Mouse (Mus musculus) myocyte (in vitro differentiated cells): ENCODE data around the gene Sel1l. TPM values are rescaled to one million over a fixed set of nuclear protein-coding genes. Genes with fewer than 3 reads are reported as not detected.
A peak's percentile ranks its signal among the peaks of the same experiment; 100 is the strongest.

Experiments used
- H3K27me3 ChIP-seq: one replicate; pipeline ENCODE4 v1.6.1; 2011; ENCODE audit not compliant: control insufficient read depth, insufficient read depth, insufficient read length
- H3K36me3 ChIP-seq: one replicate; pipeline ENCODE4 v1.6.1; 2011; ENCODE audit not compliant: control insufficient read depth, insufficient read depth
- H3K4me2 ChIP-seq: one replicate; pipeline ENCODE4 v1.6.1; 2011; ENCODE audit warnings: low read depth, control low read depth
- H3K4me3 ChIP-seq: one replicate; pipeline ENCODE4 v1.5.1; 2011; ENCODE audit warnings: mild to moderate bottlenecking, control low read depth, moderate library complexity
- H3K79me2 ChIP-seq: one replicate; pipeline ENCODE4 v1.6.1; 2011; ENCODE audit not compliant: control insufficient read depth, insufficient read depth
- H3ac ChIP-seq: one replicate; pipeline ENCODE4 v1.6.1; 2011; ENCODE audit not compliant: control insufficient read depth, insufficient read length
- CEBPB ChIP-seq: IDR thresholded peaks from 2 replicates; pipeline ENCODE4 v1.6.1; 2011; ENCODE audit warnings: mild to moderate bottlenecking, moderate library complexity; ENCODE audit not compliant: poor library complexity, insufficient read depth, severe bottlenecking
- E2F4 ChIP-seq: IDR thresholded peaks from one replicate; pipeline ENCODE4 v1.6.1; 2011; ENCODE audit warnings: mild to moderate bottlenecking, control low read depth, moderate library complexity; ENCODE audit not compliant: insufficient read depth
- MAX ChIP-seq: IDR thresholded peaks from one replicate; pipeline ENCODE4 v1.6.1; 2011; ENCODE audit warnings: low read depth, mild to moderate bottlenecking, control low read depth
- MYOD1 ChIP-seq, 3 experiments: IDR thresholded peaks; one replicate each; pipeline ENCODE4 v1.6.1; 2011; ENCODE audit warnings: control low read depth in 2 of 3, low read depth in 2 of 3, mild to moderate bottlenecking in 2 of 3, moderate library complexity in 1 of 3; ENCODE audit not compliant: insufficient read length in 2 of 3, control insufficient read depth in 1 of 3
- MYOG ChIP-seq, 3 experiments: IDR thresholded peaks; one replicate each; pipeline ENCODE4 v1.6.1; 2011; ENCODE audit warnings: control low read depth in 2 of 3, low read depth in 2 of 3, mild to moderate bottlenecking in 2 of 3; ENCODE audit not compliant: insufficient read length in 2 of 3, control insufficient read depth in 1 of 3, insufficient read depth in 1 of 3
- POLR2A ChIP-seq: IDR thresholded peaks from one replicate; pipeline ENCODE4 v1.6.1; 2011; ENCODE audit warnings: low read depth, mild to moderate bottlenecking, control low read depth, moderate library complexity; ENCODE audit not compliant: insufficient read length
- POLR2AphosphoS2 ChIP-seq: IDR thresholded peaks from one replicate; pipeline ENCODE4 v1.6.1; 2011; ENCODE audit warnings: low read depth, control low read depth; ENCODE audit not compliant: insufficient read length
- REST ChIP-seq: IDR thresholded peaks from one replicate; pipeline ENCODE4 v1.6.1; 2011; ENCODE audit warnings: mild to moderate bottlenecking, control low read depth, moderate library complexity; ENCODE audit not compliant: insufficient read depth, insufficient read length
- SRF ChIP-seq: IDR thresholded peaks from one replicate; pipeline ENCODE4 v1.6.1; 2011; ENCODE audit warnings: low read depth; ENCODE audit not compliant: control insufficient read depth, insufficient read length
- TCF12 ChIP-seq: IDR thresholded peaks from one replicate; pipeline ENCODE4 v1.6.1; 2011; ENCODE audit warnings: mild to moderate bottlenecking, control low read depth; ENCODE audit not compliant: poor library complexity, insufficient read depth, severe bottlenecking
- TCF3 ChIP-seq: IDR thresholded peaks from one replicate; pipeline ENCODE4 v1.6.1; 2011; ENCODE audit warnings: low read depth, control low read depth; ENCODE audit not compliant: insufficient read length
- USF1 ChIP-seq: IDR thresholded peaks from one replicate; pipeline ENCODE4 v1.6.1; 2011; ENCODE audit warnings: low read depth, mild to moderate bottlenecking, control low read depth, moderate library complexity
- polyA plus RNA-seq: library from polyadenylated mRNA; unstranded; fragments of >200 nt; fragmentation: generic; extraction: Trizol; gene quantifications from one replicate; pipeline ENCODE4 v1.2.1, GENCODE M21; 2012; ENCODE audit warnings: missing spikeins

The Sel1l gene
- polyA plus RNA-seq, 1 experiment = 54.2 TPM

DNA sequence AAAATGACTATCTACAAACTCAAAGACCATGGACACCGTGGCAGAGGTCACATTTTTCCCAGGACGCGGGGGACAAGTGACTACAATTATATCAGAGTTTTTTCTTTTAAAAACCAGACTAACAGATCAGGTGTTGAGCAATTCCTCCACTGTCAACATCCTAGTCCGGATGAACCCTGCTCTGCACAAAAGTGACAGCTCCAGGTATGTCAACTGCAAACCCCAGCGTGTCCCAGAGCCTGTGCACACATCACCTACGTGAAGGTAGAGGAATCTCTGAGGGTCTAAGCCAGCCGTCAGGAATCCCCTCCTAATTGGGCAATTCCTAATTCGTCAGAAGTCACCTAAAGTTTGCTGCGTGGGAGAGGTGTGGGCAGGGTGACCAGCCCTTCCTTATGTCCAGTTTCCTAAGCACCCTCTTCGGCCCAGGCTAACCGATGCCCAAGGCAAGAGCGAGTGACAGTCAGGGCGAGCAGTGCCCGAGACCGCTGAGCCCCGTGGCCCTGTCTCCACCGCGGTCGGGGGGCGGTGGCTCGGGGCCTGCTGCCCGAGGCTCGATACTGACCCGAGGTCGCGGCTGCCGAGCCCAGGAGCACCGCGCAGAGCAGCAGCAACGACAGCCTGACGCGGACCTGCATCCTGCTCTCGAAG lies 438 bp downstream of the Sel1l start:
- Histone ChIP-seq H3K4me2 (peak overlapping the region; percentile 71), H3ac (peak overlapping the region; percentile 63), H3K36me3 (peaks cover 1% of the 10 kb centered on the region), H3K27me3 (no peaks in the 10 kb centered on the region), H3K79me2 (peaks cover 28% of the 10 kb centered on the region), H3K4me3 (peak overlapping the region; percentile 51)
- TF ChIP-seq MYOG (IDR thresholded peaks at IDR 0.05; ENCODE audit: control insufficient read depth in 1 of 3, insufficient read depth in 1 of 3, insufficient read length in 2 of 3, low read depth in 2 of 3) = peak in 1 of 3 experiments; percentile 40
- TF ChIP-seq MAX = no peak
- TF ChIP-seq MYOD1 (IDR thresholded peaks at IDR 0.05; ENCODE audit: control insufficient read depth in 1 of 3, insufficient read length in 2 of 3, low read depth in 2 of 3) = no peak

DNA sequence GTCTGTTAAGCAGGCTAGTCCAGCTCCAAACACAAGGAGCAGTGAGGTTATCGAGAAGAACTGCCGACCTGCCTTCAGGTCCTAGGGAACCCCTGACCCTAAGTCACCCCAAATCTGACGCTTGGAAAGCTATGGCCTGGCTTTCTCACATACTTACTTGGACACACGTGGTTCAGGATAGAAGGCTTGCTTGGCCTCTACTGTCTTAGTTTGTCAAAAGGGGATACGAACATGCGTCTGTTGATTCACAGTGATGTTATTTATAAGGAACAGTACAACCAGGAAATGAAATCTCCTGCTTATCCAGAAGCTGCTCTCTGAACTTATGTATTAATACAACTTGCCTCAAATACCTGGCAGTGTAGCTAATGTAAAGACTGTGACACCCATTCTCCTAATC lies 2.9 kb downstream of the Sel1l start:
- Histone ChIP-seq H3K79me2 (peaks cover 28% of the 10 kb centered on the region), H3ac (no peak overlapping the region), H3K27me3 (no peaks in the 10 kb centered on the region), H3K4me3 (peak overlapping the region; percentile 51), H3K4me2 (peak overlapping the region; percentile 30), H3K36me3 (peaks cover 10% of the 10 kb centered on the region)
- TF ChIP-seq E2F4 = no peak
- no peak for TF ChIP-seq TCF3
- TF ChIP-seq REST = no peak
- no peak for TF ChIP-seq MYOD1 (IDR thresholded peaks at IDR 0.05; ENCODE audit: control insufficient read depth in 1 of 3, insufficient read length in 2 of 3, low read depth in 2 of 3)

DNA sequence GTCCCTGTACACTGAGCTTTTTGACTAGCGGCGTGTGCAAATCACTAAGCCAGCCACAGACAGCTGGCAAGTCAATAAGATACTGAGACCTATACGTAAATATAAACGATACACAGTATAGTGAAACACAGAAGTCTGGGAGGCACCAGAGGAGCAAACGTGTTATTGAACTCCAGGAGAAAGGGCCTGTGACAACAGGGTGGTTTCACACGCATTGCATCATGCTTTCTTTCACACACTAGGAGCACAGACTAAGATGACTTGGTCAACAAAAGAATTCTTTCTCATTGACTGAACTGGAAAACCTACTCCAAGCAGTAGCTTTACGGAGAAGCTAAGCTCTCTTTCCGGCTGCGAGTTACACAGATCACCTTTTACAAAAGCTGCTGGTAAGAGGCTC lies 3.6 kb downstream of the Sel1l start:
- Histone ChIP-seq H3ac (no peak overlapping the region), H3K4me3 (no peak overlapping the region), H3K4me2 (peak overlapping the region; percentile 30), H3K79me2 (peaks cover 28% of the 10 kb centered on the region), H3K36me3 (peaks cover 17% of the 10 kb centered on the region), H3K27me3 (no peaks in the 10 kb centered on the region)
- TF ChIP-seq CEBPB = peak; percentile 97
- no peak for TF ChIP-seq MYOG (IDR thresholded peaks at IDR 0.05; ENCODE audit: control insufficient read depth in 1 of 3, insufficient read depth in 1 of 3, insufficient read length in 2 of 3, low read depth in 2 of 3)
- no peak for TF ChIP-seq USF1
- TF ChIP-seq TCF3 = no peak

DNA sequence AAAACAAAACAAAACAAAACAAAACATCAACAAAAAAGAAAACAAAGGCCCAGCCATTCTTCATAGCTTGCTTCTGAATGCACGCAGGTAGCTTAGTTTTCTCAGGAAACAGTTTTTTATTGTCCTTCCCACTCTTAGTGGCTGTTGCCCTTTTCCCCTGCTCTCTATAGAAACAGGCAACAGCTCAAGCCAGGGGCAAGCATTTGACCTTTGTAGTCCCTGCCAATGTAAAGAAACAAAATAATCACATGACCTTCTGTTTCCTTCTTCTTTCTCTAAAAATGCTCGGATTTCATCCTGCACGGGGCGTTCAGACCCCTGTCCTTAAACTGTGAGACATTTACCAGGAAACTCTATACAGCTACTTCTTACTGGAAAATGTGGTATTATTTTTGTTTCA lies 4.4 kb downstream of the Sel1l start:
- peaks cover 28% of the 10 kb centered on the region for H3K79me2 ChIP-seq
- no peak overlapping the region for H3K4me2 ChIP-seq
- H3K27me3 ChIP-seq = no peaks in the 10 kb centered on the region
- no peak for TF ChIP-seq MYOG (IDR thresholded peaks at IDR 0.05; ENCODE audit: control insufficient read depth in 1 of 3, insufficient read depth in 1 of 3, insufficient read length in 2 of 3, low read depth in 2 of 3)
- no peak for TF ChIP-seq REST
- TF ChIP-seq POLR2A = no peak
- no peak for TF ChIP-seq POLR2AphosphoS2
- no peak for TF ChIP-seq CEBPB
- no peak for TF ChIP-seq E2F4
- TF ChIP-seq MYOD1 (IDR thresholded peaks at IDR 0.05; ENCODE audit: control insufficient read depth in 1 of 3, insufficient read length in 2 of 3, low read depth in 2 of 3) = no peak
- no peak for TF ChIP-seq TCF12
- TF ChIP-seq TCF3 = no peak
- no peak for TF ChIP-seq MAX
- no peak for TF ChIP-seq SRF
- peaks cover 24% of the 10 kb centered on the region for H3K36me3 ChIP-seq
- H3ac ChIP-seq = no peak overlapping the region
- H3K4me3 ChIP-seq = no peak overlapping the region

DNA sequence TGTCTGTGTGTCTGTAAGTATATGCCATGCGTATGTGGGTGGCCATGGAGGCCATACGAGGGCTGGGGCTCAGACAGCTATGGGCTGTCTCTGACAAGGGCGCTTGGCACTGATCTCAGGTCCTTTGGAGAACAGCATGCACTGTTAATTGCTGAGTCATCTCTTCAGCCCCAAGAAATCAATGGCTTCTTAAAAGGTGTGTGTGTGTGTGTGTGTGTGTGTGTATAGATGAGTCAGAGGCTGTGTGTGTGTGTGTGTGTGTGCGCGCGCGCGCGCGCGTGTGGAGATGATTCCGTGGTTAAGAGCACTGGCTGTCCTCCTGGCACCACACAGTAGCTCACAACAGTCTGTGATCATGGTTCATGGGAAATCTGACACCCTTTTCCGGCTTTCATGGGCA lies 5.1 kb downstream of the Sel1l start:
- TF ChIP-seq POLR2AphosphoS2 = no peak
- no peak for TF ChIP-seq POLR2A
- no peak for TF ChIP-seq USF1
- TF ChIP-seq CEBPB = no peak
- TF ChIP-seq MYOG (IDR thresholded peaks at IDR 0.05; ENCODE audit: control insufficient read depth in 1 of 3, insufficient read depth in 1 of 3, insufficient read length in 2 of 3, low read depth in 2 of 3) = no peak
- no peak for TF ChIP-seq MAX
- no peak for TF ChIP-seq MYOD1 (IDR thresholded peaks at IDR 0.05; ENCODE audit: control insufficient read depth in 1 of 3, insufficient read length in 2 of 3, low read depth in 2 of 3)
- TF ChIP-seq TCF3 = no peak
- no peak for TF ChIP-seq E2F4
- TF ChIP-seq TCF12 = no peak
- no peak for TF ChIP-seq SRF
- no peak for TF ChIP-seq REST
- H3K79me2 ChIP-seq = peaks cover 28% of the 10 kb centered on the region
- H3K27me3 ChIP-seq = no peaks in the 10 kb centered on the region
- no peak overlapping the region for H3K4me3 ChIP-seq
- no peak overlapping the region for H3K4me2 ChIP-seq
- H3ac ChIP-seq = no peak overlapping the region
- peaks cover 29% of the 10 kb centered on the region for H3K36me3 ChIP-seq
